Mouse (Mus musculus): ENCODE results near the gene Zfp619.
"Not testable (repeated sequence)": the region's sequence is repeated elsewhere in the genome, so short reads cannot be mapped to it uniquely, and the experiment has no call there.

Zfp619 gene

GRCm38 (mm10) chr7:39589044-39589443 lies 71.5 kb downstream of the Zfp619 start:
- DNase-seq (ENCODE audit: low read depth): not testable (repeated sequence)
